Mouse (Mus musculus): ENCODE data around the gene Pex14. TPM values are rescaled to one million over a fixed set of nuclear protein-coding genes. Genes with fewer than 3 reads are reported as not detected.

Pex14 gene
- polyA plus RNA-seq, 1 experiment = 12.4 TPM

DNA sequence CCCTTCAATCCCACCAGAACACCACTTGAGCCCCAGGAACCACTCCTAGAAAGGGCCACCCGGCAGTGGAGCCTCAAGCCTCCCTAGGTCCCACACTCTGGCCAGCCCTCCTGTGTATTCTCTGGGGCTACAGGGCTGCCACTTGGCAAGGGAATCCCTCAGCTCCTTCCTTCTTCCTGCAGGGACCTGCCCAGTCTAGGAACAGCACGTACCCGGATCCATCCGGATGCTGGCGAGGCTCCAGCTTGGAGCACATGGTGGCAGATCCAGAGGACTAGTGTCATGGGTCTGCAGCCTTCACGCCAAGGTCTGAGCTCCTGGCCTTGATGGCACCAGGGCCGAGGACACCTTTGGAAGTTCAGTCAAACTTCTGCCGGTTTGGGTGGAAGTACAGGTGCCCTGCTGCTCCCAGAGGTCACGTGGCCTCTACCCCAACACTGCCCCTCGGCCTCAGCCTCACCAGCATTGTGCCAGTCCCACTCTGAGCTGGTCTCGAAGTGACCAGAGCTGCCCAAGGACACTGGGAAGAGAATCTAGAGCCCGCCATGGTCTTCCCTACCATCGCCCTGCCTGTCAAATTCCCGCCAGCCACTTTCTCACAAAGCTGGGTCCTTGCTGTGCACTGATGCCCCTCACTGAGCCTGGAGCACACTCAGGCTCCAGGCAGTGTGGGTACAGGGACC is 144.4 kb downstream of the Pex14 start:
- H3K4me1 ChIP-seq (ENCODE audit: control insufficient read depth, insufficient read depth, low read length) = no peaks in the 10 kb centered on the region
- 85% methylated on average over 14 of the region's 14 CpGs for WGBS
- no peak for TF ChIP-seq POLR2A (IDR thresholded peaks at IDR 0.05; ENCODE audit: borderline replicate concordance, control insufficient read depth, low read depth, low read length)
- no peak for TF ChIP-seq CTCF (IDR thresholded peaks at IDR 0.05; ENCODE audit: control insufficient read depth, insufficient read depth, low read length)
- H3K4me3 ChIP-seq (replicated peaks; ENCODE audit: control insufficient read depth, low read depth, low read length) = no peak overlapping the region
- H3K27ac ChIP-seq (ENCODE audit: control insufficient read depth, insufficient read depth, low read depth, low read length, poor library complexity) = no peak overlapping the region

DNA sequence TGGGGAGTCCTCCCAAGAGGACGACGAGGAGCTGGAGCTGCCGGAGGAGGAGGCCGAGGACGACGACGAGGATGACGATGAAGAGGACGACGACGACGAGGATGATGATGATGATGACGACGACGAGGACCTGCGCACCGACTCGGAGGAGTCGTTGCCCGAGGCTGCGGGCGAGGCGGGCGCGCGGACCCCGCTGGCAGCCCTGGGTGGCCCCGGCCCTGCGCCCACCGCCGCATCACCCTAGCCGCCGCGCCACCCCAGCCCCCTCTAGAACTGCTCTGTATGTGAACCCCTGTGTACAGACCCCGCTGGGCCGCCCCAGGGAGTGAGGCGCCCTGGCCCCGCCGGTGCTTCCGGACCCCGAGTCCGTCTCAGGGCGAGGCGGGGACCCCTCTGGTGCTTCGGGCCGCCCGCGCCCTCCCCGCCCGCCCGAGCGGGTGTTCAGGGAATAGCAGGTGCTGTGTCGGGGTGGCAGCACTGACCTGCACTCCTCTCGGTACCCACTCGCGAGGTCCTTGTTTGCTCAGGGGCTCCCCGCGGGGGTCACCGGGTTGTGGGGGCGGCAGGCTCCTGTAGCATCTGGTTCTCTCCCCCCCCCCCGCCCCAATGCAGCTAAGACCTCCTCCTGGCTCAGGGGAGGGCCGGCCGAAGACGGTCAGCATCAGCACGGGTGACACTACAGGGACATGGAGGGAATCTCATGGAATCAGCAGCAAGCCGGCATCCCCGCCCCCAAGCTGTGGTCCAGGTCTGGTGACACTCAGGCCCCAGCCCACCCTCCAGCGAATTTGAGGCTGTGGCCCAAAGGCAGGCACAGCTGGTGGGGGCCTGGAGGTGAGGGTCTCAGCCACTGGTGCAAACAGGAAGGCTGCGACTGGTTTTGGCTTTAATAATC is 147.1 kb downstream of the Pex14 start:
- WGBS = 88% methylated on average over 61 of the region's 69 CpGs
- Histone ChIP-seq H3K4me3 (replicated peaks; ENCODE audit: control insufficient read depth, low read depth, low read length) (no peak overlapping the region), H3K27ac (ENCODE audit: control insufficient read depth, insufficient read depth, low read depth, low read length, poor library complexity) (no peak overlapping the region), H3K4me1 (ENCODE audit: control insufficient read depth, insufficient read depth, low read length) (no peaks in the 10 kb centered on the region)
- TF ChIP-seq POLR2A (IDR thresholded peaks at IDR 0.05; ENCODE audit: borderline replicate concordance, control insufficient read depth, low read depth, low read length) = no peak
- TF ChIP-seq CTCF (IDR thresholded peaks at IDR 0.05; ENCODE audit: control insufficient read depth, insufficient read depth, low read length) = no peak

DNA sequence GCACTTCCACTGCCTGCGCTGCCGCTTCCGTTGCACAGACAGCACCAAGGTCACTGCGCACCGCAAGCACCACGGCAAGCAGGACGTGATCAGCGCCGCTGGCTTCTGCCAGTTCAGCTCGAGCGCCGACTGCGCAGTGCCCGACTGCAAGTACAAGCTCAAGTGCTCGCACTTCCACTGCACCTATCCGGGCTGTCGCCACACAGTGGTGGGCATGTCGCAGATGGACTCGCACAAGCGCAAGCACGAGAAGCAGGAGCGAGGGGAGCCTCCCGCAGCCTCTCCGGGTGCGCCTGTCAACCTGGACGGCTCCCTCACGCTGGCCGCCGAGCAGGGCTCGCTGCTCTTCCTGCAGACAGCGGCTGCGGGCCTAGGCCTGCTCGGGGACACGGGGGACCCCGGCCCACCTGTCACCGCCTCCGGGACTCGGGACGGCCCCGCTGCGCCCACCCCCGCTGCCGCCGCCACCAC is 147.8 kb downstream of the Pex14 start:
- no peak; the same call in 1 of the 2 replicates for TF ChIP-seq POLR2A (IDR thresholded peaks at IDR 0.05; ENCODE audit: borderline replicate concordance, control insufficient read depth, low read depth, low read length)
- no peak overlapping the region for H3K4me3 ChIP-seq (replicated peaks; ENCODE audit: control insufficient read depth, low read depth, low read length)

DNA sequence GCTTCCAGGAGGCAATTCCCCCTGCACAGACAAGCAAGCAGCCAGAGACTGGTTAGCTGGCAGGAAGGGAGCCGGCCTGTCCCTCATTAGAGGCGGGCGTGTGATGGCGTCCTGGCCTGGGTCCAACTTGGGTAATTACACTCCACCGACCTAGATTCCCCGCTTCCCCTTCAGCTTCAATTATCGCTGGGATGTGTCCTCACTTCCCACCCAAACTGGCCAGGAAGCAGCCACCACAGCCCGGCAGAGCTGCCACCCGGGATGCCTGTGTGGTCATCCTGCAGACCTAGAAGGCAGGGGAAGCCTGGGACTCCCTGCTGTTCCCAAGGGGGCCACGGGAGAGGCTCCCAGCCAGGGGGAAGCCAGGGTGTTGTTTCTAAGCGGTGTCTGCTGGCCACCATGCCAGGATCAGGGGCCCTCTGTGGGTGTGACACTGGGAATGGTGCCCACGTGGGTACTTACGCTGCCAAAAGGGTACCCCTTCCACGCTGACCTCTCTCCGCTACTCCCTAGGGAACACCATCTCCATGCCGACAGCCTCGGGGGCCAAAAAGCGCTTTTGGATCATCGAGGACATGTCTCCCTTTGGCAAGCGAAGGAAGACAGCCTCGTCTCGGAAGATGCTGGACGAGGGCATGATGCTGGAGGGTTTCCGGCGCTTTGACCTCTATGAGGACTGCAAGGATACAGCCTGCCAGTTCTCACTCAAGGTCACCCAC is 148.6 kb downstream of the Pex14 start:
- Histone ChIP-seq H3K4me1 (ENCODE audit: control insufficient read depth, insufficient read depth, low read length) (no peaks in the 10 kb centered on the region), H3K27ac (ENCODE audit: control insufficient read depth, insufficient read depth, low read depth, low read length, poor library complexity) (no peak overlapping the region), H3K4me3 (replicated peaks; ENCODE audit: control insufficient read depth, low read depth, low read length) (no peak overlapping the region)
- no peak for TF ChIP-seq CTCF (IDR thresholded peaks at IDR 0.05; ENCODE audit: control insufficient read depth, insufficient read depth, low read length)
- TF ChIP-seq POLR2A (IDR thresholded peaks at IDR 0.05; ENCODE audit: borderline replicate concordance, control insufficient read depth, low read depth, low read length) = no peak
- WGBS = 87% methylated on average over 25 of the region's 25 CpGs

More for the DNA sequence above, 147.8 kb downstream of the Pex14 start:
- 90% methylated on average over 44 of the region's 44 CpGs for WGBS
- H3K27ac ChIP-seq (ENCODE audit: control insufficient read depth, insufficient read depth, low read depth, low read length, poor library complexity) = no peak overlapping the region
- H3K4me1 ChIP-seq (ENCODE audit: control insufficient read depth, insufficient read depth, low read length) = no peaks in the 10 kb centered on the region

DNA sequence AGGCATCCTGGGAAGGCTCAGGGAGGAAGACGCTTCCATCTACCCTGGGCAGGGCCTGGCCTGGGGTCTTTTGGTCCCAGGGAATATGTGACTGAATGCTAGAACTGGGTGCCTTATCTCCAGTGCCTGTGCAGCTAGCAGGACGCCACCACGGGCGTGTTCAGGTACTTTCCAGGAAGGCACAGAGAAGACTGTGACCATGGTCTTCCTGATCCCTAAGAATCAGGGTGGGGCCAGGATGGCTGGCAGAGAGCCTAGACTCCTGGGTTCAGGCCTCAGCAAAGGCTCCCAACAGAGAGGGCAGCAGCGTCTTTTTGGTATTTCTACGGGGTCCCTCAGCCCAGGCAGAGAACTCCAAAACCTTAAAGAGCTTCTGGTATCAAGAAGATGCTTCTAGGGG is 149.2 kb downstream of the Pex14 start:
- H3K27ac ChIP-seq (ENCODE audit: control insufficient read depth, insufficient read depth, low read depth, low read length, poor library complexity) = no peak overlapping the region
- WGBS = 88% methylated on average over 6 of the region's 6 CpGs
- H3K4me3 ChIP-seq (replicated peaks; ENCODE audit: control insufficient read depth, low read depth, low read length) = no peak overlapping the region
- no peak for TF ChIP-seq CTCF (IDR thresholded peaks at IDR 0.05; ENCODE audit: control insufficient read depth, insufficient read depth, low read length)
- no peak for TF ChIP-seq POLR2A (IDR thresholded peaks at IDR 0.05; ENCODE audit: borderline replicate concordance, control insufficient read depth, low read depth, low read length)
- H3K4me1 ChIP-seq (ENCODE audit: control insufficient read depth, insufficient read depth, low read length) = no peaks in the 10 kb centered on the region

DNA sequence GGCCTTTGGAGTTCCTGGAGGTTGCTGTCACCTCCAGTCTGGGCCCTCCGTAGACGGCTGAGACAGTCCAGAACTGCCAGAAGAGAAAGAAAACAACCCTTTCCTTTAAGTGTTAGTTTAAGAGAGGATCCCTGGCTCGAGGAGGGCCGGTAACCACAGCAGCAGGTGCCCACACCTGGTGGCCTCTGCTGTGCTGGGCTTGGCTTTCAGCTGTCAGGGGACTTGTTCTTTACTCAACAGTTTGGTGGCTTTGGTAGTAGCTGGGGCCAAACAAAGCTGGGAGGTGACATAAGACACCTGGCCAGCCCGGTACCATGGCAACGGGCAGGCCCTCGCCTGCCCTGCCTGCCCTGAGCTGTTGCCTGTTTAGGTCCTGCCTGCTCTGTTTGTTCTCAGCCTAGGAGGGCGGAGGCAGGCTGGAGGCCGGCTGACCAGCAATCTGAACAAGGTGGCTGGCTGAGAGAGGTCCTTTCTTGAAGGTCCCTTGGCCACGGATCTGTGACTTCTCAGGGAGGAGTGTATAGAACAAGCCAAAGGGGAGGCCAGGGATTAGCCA is 151.8 kb downstream of the Pex14 start:
- WGBS = 84% methylated on average over 10 of the region's 10 CpGs
- no peak overlapping the region for H3K27ac ChIP-seq (ENCODE audit: control insufficient read depth, insufficient read depth, low read depth, low read length, poor library complexity)
- H3K4me3 ChIP-seq (replicated peaks; ENCODE audit: control insufficient read depth, low read depth, low read length) = no peak overlapping the region
- no peaks in the 10 kb centered on the region for H3K4me1 ChIP-seq (ENCODE audit: control insufficient read depth, insufficient read depth, low read length)
- TF ChIP-seq CTCF (IDR thresholded peaks at IDR 0.05; ENCODE audit: control insufficient read depth, insufficient read depth, low read length) = no peak
- no peak for TF ChIP-seq POLR2A (IDR thresholded peaks at IDR 0.05; ENCODE audit: borderline replicate concordance, control insufficient read depth, low read depth, low read length)

DNA sequence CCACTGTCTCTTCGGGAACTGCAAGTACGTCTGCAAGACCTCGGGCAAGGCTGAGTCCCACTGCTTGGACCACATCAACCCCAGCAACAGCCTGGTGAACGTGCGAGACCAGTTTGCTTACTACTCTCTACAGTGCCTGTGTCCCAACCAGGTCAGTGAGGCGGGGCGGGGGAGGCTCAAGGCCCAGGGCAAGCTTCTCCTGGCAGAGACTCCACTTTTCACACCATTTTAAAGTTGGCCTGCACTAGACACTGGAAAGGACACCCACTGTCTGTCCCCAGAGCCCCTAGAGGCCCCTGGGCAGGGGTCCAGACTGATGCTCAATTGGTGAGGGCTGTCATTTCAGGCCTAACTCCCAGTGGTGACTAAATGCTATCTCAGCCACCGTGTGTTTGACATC is 153.6 kb downstream of the Pex14 start:
- no peak overlapping the region for H3K4me3 ChIP-seq (replicated peaks; ENCODE audit: control insufficient read depth, low read depth, low read length)
- H3K27ac ChIP-seq (ENCODE audit: control insufficient read depth, insufficient read depth, low read depth, low read length, poor library complexity) = no peak overlapping the region
- 82% methylated on average over 8 of the region's 8 CpGs for WGBS
- no peak for TF ChIP-seq CTCF (IDR thresholded peaks at IDR 0.05; ENCODE audit: control insufficient read depth, insufficient read depth, low read length)
- TF ChIP-seq POLR2A (IDR thresholded peaks at IDR 0.05; ENCODE audit: borderline replicate concordance, control insufficient read depth, low read depth, low read length) = no peak
- peaks cover 1% of the 10 kb centered on the region; the same call in 1 of the 2 replicates for H3K4me1 ChIP-seq (ENCODE audit: control insufficient read depth, insufficient read depth, low read length)

Data from bone marrow, adult 2 months (tissue).